Comparison of ENCODE assay signal across 15 mouse cellular contexts in the genomic region with DNA sequence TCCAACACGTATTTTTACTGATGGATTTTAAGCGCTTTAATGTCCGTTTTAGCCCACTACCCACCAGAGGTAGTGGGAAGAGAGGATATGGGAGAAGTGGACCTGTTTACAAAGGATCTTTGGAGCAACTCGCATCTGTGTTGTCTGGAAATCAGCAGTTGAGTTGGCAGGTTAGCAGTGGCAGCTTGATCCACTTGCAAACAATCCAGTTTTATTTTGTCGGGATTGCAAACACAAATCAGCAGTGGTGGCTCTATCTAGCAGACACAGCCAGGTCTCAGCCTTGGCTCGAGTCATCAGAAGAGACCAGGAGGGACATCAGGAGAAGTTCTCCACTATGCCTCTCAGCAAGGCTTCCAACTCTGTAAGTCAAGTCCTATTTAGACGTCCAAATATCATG. TPM values are rescaled to one million over a fixed set of nuclear protein-coding genes. Genes with fewer than 3 reads are reported as not detected.
"Had no signal": no experiment of that assay in that cellular context is flagged by ENCODE, and none has a peak within 500 bp of the region (broad histone marks: within the 10 kb centered on the region; RNA-seq: fewer than 3 reads in every experiment).

No protein-coding gene starts in this region.

- DNase-seq: left cerebral cortex, postnatal 4 days; liver; liver, embryonic 13.5 days; liver, postnatal 0 days; lung, adult 18-20 months; lung, adult 2 months; lung, embryonic 14.5 days; lung, postnatal 10 days; lung, postnatal 14 days; lung, postnatal 36 days; lung, postnatal 4 days; midbrain, embryonic 14.5 days had no signal

RNA-seq across cellular contexts. Expression of gene Epha3, which starts 57.2 kb away (rescaled TPM):
- total RNA-seq: megakaryocyte progenitor cell, adult 5-6 weeks; megakaryocyte-erythroid progenitor cell, adult 5-6 weeks; monocyte, adult 5-6 weeks had no signal
